ENCODE assay signal across 25 mouse cellular contexts in genomic region chr2:116808554-116808953, GRCm38 (mm10).
DNase-seq lines count a peak whose midpoint lies in the region; ATAC-seq and TF ChIP-seq lines count a peak whose summit lies in the region.
"Had no signal": no experiment of that assay in that cellular context is flagged by ENCODE, and none has a peak within 500 bp of the region (broad histone marks: within the 10 kb centered on the region; RNA-seq: fewer than 3 reads in every experiment).

No protein-coding gene starts in this region.

- H3K9ac ChIP-seq in midbrain, embryonic 11.5 days (ENCODE audit: low read length): no peak overlapping the region
- H3K9ac ChIP-seq in midbrain, embryonic 14.5 days (replicated peaks; ENCODE audit: low read length): no peak overlapping the region
- H3K9ac ChIP-seq: embryonic facial prominence, embryonic 13.5 days; forebrain, embryonic 12.5 days; forebrain, embryonic 15.5 days; heart, embryonic 13.5 days; hindbrain, embryonic 12.5 days; hindbrain, embryonic 15.5 days had no signal

- TF ChIP-seq CTCF in brain, embryonic 14.5 days (IDR thresholded peaks at IDR 0.05; ENCODE audit: borderline replicate concordance, extremely low read depth, insufficient read depth, insufficient read length): no peak

- intact Hi-C loops in left cerebral cortex, postnatal 14 days (cut with DNase I): no loop called here

- H3K4me3 ChIP-seq in midbrain, embryonic 11.5 days (ENCODE audit: low read depth, low read length): no peak overlapping the region
- 0 out of 2 replicates have a peak overlapping the region, but pooled peaks have one; percentile 9 for H3K4me3 ChIP-seq in midbrain, embryonic 14.5 days (replicated peaks; ENCODE audit: low read depth, low read length)
- H3K4me3 ChIP-seq: embryonic facial prominence, embryonic 10.5 days; embryonic facial prominence, embryonic 13.5 days; erythroblast, embryonic 14.5 days; forebrain, embryonic 12.5 days; forebrain, embryonic 15.5 days; heart, adult 2 months; heart, embryonic 10.5 days; heart, embryonic 13.5 days; hindbrain, embryonic 12.5 days; hindbrain, embryonic 15.5 days had no signal

- H3K9me3 ChIP-seq in midbrain, embryonic 11.5 days (ENCODE audit: control insufficient read depth, low read length): no peaks in the 10 kb centered on the region
- no peaks in the 10 kb centered on the region for H3K9me3 ChIP-seq in midbrain, embryonic 14.5 days (ENCODE audit: control insufficient read depth, low read length)
- H3K9me3 ChIP-seq: embryonic facial prominence, embryonic 10.5 days; embryonic facial prominence, embryonic 13.5 days; forebrain, embryonic 12.5 days; forebrain, embryonic 15.5 days; heart, embryonic 10.5 days; heart, embryonic 13.5 days; hindbrain, embryonic 12.5 days; hindbrain, embryonic 15.5 days had no signal

- 35% methylated on average over 8 of the region's 8 CpGs for WGBS in midbrain, embryonic 11.5 days
- WGBS in midbrain, embryonic 14.5 days: 25% methylated on average over 8 of the region's 8 CpGs

- H3K36me3 ChIP-seq in midbrain, embryonic 11.5 days (ENCODE audit: control insufficient read depth, insufficient read depth, low read length): no peaks in the 10 kb centered on the region
- no peaks in the 10 kb centered on the region for H3K36me3 ChIP-seq in midbrain, embryonic 14.5 days (ENCODE audit: control insufficient read depth, insufficient read depth, low read length)
- H3K36me3 ChIP-seq: embryonic facial prominence, embryonic 10.5 days; embryonic facial prominence, embryonic 13.5 days; forebrain, embryonic 12.5 days; forebrain, embryonic 15.5 days; heart, embryonic 10.5 days; heart, embryonic 13.5 days; hindbrain, embryonic 12.5 days; hindbrain, embryonic 15.5 days had no signal

- peak overlapping the region; percentile 28; the same call in 1 of the 2 replicates for H3K4me2 ChIP-seq in midbrain, embryonic 11.5 days
- H3K4me2 ChIP-seq in midbrain, embryonic 14.5 days (ENCODE audit: low read length): peak overlapping the region; percentile 34
- H3K4me2 ChIP-seq: embryonic facial prominence, embryonic 13.5 days; forebrain, embryonic 12.5 days; forebrain, embryonic 15.5 days; heart, embryonic 13.5 days; hindbrain, embryonic 12.5 days; hindbrain, embryonic 15.5 days had no signal

- ATAC-seq in midbrain, embryonic 11.5 days (ENCODE audit: low FRiP score): peak; percentile 67
- ATAC-seq in midbrain, embryonic 14.5 days (ENCODE audit: low FRiP score, low TSS enrichment): peak; percentile 54; the same call in 1 of the 2 replicates
- ATAC-seq: activated CD4-positive, CD25-positive, alpha-beta regulatory T cell, adult 4 months; forebrain, embryonic 15.5 days had no signal

- H3K4me1 ChIP-seq in midbrain, embryonic 11.5 days (ENCODE audit: control insufficient read depth, insufficient read depth, low read length): peaks cover 34% of the 10 kb centered on the region
- peaks cover 13% of the 10 kb centered on the region; the same call in 1 of the 2 replicates for H3K4me1 ChIP-seq in midbrain, embryonic 14.5 days (ENCODE audit: control insufficient read depth, insufficient read depth, low read length)

- TF ChIP-seq POLR2A in brain, embryonic 14.5 days (IDR thresholded peaks at IDR 0.05; ENCODE audit: borderline replicate concordance, extremely low read depth, insufficient read depth, insufficient read length, poor library complexity, severe bottlenecking): no peak

- DNase-seq in brain, embryonic 14.5 days (ENCODE audit: low read depth): peak; percentile 64
- DNase-seq in midbrain, embryonic 11.5 days (ENCODE audit: low spot score, missing footprints): peak; percentile 93
- peak; percentile 63 for DNase-seq in midbrain, embryonic 14.5 days
- DNase-seq in adrenal gland, postnatal 4 days (ENCODE audit: low spot score in 2 of 2): no peak
- no peak for DNase-seq in left cerebral cortex, postnatal 14 days (ENCODE audit: low spot score in 2 of 2)
- DNase-seq in ovary, postnatal 14 days (ENCODE audit: low spot score): no peak
- DNase-seq: adrenal gland, adult 8-10 months; adrenal gland, postnatal 25 days; cerebellum, adult 11-12 months; cerebellum, adult 8-10 months; cerebellum, postnatal 10 days; cerebellum, postnatal 36 days; embryo, embryonic 11 days; gastrocnemius, postnatal 25 days; heart, adult 2 months had no signal

- H3K27me3 ChIP-seq in midbrain, embryonic 11.5 days (ENCODE audit: control insufficient read depth, insufficient read depth, low read length): no peaks in the 10 kb centered on the region
- H3K27me3 ChIP-seq in midbrain, embryonic 14.5 days (ENCODE audit: control insufficient read depth, insufficient read depth, low read length): no peaks in the 10 kb centered on the region
- H3K27me3 ChIP-seq: embryonic facial prominence, embryonic 13.5 days; forebrain, embryonic 15.5 days; heart, embryonic 13.5 days; hindbrain, embryonic 12.5 days; hindbrain, embryonic 15.5 days had no signal

- H3K27ac ChIP-seq in midbrain, embryonic 11.5 days (ENCODE audit: low read depth, low read length): peak overlapping the region; percentile 58; the same call in 1 of the 2 replicates
- 0 out of 2 replicates have a peak overlapping the region, but pooled peaks have one; percentile 17 for H3K27ac ChIP-seq in midbrain, embryonic 14.5 days (replicated peaks; ENCODE audit: low read depth, low read length)
- H3K27ac ChIP-seq: embryonic facial prominence, embryonic 10.5 days; embryonic facial prominence, embryonic 13.5 days; forebrain, embryonic 12.5 days; forebrain, embryonic 15.5 days; heart, adult 2 months; heart, embryonic 10.5 days; heart, embryonic 13.5 days; hindbrain, embryonic 12.5 days; hindbrain, embryonic 15.5 days had no signal

Comparison
In these comparisons a context has a peak if more than half of its experiments do, and no peak if none do; other contexts are left out.
1. DNase-seq: peak in brain, embryonic 14.5 days (single experiment), midbrain, embryonic 11.5 days (single experiment) and midbrain, embryonic 14.5 days (single experiment); none in adrenal gland, postnatal 4 days (0 of 2), left cerebral cortex, postnatal 14 days (0 of 2) and ovary, postnatal 14 days (single experiment).